Mouse (Mus musculus) heart, postnatal 4 days (tissue): Measurements from ENCODE around the gene Nop58. TPM values are rescaled to one million over a fixed set of nuclear protein-coding genes. Genes with fewer than 3 reads are reported as not detected.
"Not testable (repeated sequence)": the region's sequence is repeated elsewhere in the genome, so short reads cannot be mapped to it uniquely, and the experiment has no call there.

Experiments used
- DNase-seq: peaks from one replicate; pipeline ENCODE4 v3.0.0; 2021
- total RNA-seq, 2 experiments: library from RNA; stranded (reverse); gene quantifications; 2 replicates each; pipeline ENCODE4 v1.2.3; 2021

The Nop58 gene
- 10 to 100 TPM; 90.9 to 95.8 TPM for total RNA-seq

DNA sequence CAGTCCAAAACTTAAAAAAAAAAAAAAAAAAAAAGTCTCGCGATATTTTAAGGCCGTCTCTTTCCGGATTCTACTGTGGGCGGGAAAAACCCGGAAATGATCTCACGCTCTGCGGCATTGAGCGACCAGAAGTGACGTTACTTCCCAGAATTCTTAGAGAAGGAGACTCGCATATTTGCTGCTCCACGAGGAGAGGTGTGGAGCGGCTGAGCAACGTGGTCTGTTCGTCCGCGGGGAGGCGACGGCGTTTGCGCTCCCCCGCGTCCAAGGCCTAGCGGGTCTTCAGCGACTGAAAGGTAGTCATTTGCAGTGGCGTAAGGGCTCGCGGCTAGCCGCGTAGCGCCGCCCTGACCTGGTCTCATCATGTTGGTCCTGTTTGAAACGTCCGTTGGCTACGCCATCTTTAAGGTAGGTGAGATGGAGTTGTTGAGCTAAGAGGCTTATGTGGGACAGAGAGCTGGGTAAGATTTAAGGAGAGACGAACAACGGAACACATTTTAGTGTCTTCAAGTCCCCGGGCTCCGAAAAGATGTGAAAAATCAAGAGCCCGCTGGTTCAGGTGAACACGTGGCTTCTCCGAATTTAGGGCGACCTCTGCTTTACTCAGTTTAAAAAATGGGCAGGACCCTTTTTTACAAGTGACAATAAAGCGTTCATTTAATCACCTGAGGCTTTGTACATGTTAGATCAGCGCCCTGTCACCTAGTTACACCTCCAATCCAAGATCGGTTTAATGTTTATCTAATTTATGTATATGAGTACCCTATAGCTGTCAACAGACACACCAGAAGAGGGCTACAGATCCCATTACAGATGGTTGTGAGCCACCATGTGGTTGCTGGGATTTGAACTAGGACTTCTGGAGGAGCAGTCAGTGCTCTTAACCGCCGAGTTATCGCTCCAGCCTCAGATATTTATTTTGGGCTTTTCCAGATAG is at the start of gene Nop58:
Gene Nop58, plus strand, starts transcription at position 153 of the 937 bp plus-strand sequence.
- DNase-seq: peak; percentile 87

DNA sequence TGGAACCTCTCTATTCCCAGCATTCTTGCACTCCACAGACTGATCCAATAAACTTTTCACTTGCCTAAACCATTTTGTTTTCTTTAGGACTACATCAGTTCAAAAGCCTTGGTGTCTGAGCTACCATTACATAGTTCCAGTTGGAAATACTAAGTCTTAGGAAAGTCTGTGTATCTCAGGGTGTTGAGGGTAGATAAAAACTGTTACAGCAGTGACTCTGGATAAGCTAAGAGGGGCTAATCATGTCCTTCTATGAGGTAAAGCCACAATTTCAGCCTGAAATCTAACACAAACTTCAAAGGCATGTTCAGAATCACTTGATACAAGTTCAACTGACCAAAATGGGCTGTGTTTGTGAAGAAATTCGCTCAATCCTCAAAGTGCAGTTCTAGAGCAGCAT is 48.4 kb upstream of the Nop58 start:
- no peak for DNase-seq

DNA sequence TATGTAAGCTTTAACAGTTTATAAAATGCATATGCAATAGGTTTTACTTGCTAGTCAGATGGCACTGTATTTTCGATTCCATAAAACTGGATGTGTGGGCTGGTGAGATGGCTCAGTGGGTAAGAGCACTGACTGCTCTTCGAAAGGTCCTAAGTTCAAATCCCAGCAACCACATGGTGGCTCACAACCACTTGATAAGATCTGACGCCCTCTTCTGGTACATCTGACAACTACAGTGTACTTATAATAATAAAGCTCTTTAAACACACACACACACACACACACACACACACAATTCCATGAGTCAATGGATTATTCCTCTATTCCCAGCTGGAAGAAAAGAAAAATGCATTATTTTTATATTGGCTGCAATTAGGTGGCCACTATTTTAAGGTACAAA is 46.4 kb upstream of the Nop58 start:
- DNase-seq: no peak

- no peak for DNase-seq
Measured at GRCm38 (mm10) chr1:59642488-59642887, 42.3 kb upstream of the Nop58 start.

DNA sequence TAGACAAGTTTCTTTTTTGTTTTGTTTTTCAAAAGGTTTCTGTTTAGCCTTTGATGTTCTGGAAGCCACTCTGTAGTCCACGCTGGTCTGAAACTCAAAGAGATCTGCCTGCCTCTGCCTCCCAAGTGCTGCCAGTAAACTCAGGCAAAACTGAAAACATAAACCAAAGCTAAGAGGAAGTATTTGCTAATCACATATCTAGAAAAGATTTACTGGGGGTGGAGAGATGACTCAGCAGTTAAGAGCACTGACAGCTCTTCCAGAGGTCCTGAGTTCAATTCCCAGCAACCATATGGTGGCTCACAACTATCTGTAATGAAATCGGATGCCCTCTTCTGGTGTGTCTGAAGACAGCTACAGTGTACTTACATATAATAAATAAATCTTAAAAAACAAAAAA is 38.3 kb upstream of the Nop58 start:
- DNase-seq: not testable (repeated sequence)

DNA sequence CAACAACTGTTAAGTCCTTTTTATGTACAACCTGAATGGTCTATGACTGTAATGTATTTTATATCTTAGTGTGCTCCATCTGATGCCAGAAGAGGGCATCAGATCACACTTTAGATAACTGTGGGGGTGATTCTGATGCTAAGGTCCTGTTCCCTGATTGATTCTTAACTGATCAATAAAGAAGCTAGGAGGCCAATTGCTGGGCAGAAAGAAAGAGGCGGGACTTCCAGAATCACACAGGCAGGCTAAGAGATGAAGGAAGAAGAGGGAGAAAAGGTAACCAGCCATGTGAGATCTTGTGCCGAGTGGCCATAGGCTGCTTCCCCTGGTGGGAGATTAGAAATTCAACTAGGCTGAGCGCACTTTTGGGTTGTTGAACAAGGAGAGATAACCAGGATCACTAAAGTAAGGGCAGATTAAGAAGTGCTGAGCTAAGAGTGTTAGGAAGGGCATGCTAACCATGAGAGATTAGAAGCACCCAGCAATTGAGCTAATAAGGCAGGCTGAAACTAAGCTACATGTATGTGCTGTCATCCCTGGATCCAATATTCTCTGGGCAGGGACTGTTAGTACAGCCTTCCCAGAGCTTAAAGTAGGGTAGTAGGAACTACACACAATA is 33.5 kb upstream of the Nop58 start:
- no peak for DNase-seq

DNA sequence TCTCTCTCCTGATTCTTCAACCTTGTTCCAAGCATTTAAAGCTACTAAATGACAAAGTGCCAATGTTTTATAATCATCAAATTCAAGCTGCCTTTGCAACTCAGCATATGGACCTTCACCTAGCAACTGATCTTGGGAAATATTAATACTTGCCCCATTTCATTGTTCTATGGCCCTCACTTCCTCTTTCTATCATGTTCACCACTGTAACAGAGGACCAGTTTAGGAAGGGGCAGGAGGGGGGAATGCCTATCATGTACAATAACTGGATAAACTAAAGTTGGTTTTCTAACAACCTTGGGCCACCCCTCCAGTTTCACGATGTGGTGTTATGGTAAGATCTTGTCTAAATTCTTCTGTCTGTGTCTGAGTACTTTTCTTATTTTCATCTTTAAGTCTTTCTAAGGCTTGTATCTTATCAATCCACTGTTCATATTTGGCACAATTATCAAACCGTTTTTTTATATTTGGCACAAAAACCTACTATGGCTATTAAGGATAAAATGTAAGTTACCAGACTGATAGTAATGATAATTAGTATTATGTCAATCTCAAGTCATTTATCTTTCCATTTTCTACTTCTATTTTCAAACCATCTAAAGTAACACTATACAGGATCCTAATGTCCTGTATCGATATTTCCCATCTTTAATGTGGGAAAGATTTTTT is 31.4 kb upstream of the Nop58 start:
- no peak for DNase-seq

GRCm38 (mm10) chr1:59656244-59657171 is 28.3 kb upstream of the Nop58 start:
- DNase-seq: no peak

GRCm38 (mm10) chr1:59663456-59664135 is 21.2 kb upstream of the Nop58 start:
- DNase-seq: no peak

DNA sequence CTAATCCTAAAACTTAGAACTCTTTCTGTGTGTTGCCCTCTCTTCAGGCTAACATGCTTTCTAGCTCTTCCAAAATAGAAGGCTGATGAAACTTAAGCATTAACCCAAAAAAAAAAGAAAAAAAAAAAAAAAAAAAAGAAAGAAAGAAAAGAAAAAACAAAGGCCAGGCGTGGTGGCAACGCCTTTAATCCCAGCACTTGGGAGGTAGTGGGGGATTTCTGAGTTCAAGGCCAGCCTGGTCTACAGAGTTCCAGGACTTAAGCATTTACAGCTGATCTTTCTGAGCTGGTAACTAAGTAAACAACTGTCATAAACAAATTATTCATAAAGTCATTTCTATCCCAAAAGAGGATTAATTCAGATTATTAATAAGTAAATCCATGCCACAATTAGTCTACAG is 15.9 kb upstream of the Nop58 start:
- no peak for DNase-seq

GRCm38 (mm10) chr1:59669962-59670630 is 14.7 kb upstream of the Nop58 start:
- peak; percentile 34 for DNase-seq

- DNase-seq: peak; percentile 88
Measured at GRCm38 (mm10) chr1:59670641-59671168, 14.1 kb upstream of the Nop58 start, which contains the start of gene Sumo1. Sumo1 (minus strand) TSS chr1:59670834.

GRCm38 (mm10) chr1:59673661-59674060 is 11.1 kb upstream of the Nop58 start:
- no peak for DNase-seq

GRCm38 (mm10) chr1:59683926-59684818 is 599 bp upstream of the Nop58 start:
- DNase-seq: peak; percentile 42

- DNase-seq: no peak
Measured at GRCm38 (mm10) chr1:59687493-59687892, 2.7 kb downstream of the Nop58 start.

DNA sequence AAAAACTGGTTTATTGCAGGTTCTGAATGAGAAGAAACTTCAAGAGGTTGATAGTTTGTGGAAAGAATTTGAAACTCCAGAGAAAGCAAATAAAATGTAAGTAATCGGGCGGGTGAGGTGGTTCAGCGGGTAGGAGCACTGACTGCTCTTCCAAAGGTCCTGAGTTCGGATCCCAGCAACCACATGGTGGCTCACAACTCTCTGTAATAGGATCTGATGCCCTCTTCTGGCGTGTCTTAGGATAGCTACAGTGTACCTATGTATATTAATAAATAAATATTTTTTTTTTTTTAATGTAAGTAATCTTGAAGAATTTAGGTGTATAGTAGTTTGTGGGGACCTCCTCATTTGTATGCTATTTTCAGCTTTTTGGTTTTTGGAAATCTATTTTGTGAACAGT is 5.7 kb downstream of the Nop58 start:
- no peak for DNase-seq

DNA sequence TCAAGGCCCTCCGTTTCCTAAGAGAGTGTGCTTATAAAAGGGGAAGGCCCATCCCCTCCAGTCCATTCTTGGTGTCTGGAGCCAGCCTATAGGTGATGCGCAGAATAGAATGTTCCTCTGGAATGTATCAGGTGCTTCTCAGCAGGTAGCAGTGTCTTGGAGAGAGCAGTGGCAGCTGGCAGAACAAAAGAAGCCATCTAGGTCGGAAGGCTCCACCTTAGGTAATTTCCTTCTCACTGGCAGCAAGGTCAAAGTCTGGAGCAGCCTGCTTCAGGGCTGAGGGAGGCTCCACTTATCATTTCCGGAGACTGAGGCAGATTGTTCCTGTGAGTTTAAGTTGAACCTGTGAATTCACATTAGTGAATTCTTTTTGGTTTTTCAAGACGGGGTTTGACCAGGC is 13.0 kb downstream of the Nop58 start:
- no peak for DNase-seq

- DNase-seq: no peak
Measured at GRCm38 (mm10) chr1:59698207-59698606, 13.4 kb downstream of the Nop58 start.

GRCm38 (mm10) chr1:59701766-59702165 is 17.0 kb downstream of the Nop58 start:
- no peak for DNase-seq
